Mouse (Mus musculus): ENCODE data around the gene Ifi35. TPM values are rescaled to one million over a fixed set of nuclear protein-coding genes. Genes with fewer than 3 reads are reported as not detected.

Gene Ifi35
- 100 to 1,000 TPM; 165 to 180 TPM for polyA plus RNA-seq (2017; shearing (Covaris generic))

GRCm38 (mm10) chr11:101448274-101448746 is at the start of gene Ifi35:
Gene Ifi35, plus strand, starts transcription at chr11:101448407.

GRCm38 (mm10) chr11:101417101-101417855 is 30.9 kb upstream of the Ifi35 start, which contains the start of gene Aarsd1:
Gene Aarsd1, minus strand, starts transcription at chr11:101417615.

GRCm38 (mm10) chr11:101424105-101424851 is 23.9 kb upstream of the Ifi35 start, which contains the start of gene Gm27029:
Gene Gm27029, minus strand, starts transcription at chr11:101424796.

GRCm38 (mm10) chr11:101424925-101425813 is 23.0 kb upstream of the Ifi35 start, which contains the start of the genes Rundc1 and Ptges3l:
Gene Rundc1, plus strand, starts transcription at chr11:101425085.
Gene Ptges3l, minus strand, starts transcription at chr11:101425333.

GRCm38 (mm10) chr11:101442127-101442693 is 6.0 kb upstream of the Ifi35 start, which contains the start of gene Rpl27:
Gene Rpl27, plus strand, starts transcription at chr11:101442298.

GRCm38 (mm10) chr11:101464211-101465100 is 16.2 kb downstream of the Ifi35 start, which contains the start of gene Rnd2:
Gene Rnd2, plus strand, starts transcription at chr11:101464999.

GRCm38 (mm10) chr11:101465869-101466551 is 17.8 kb downstream of the Ifi35 start, which contains the start of gene Vat1:
Gene Vat1, minus strand, starts transcription at chr11:101466230.

Other genes with a start within 250 kb of the Ifi35 start
- 10 to 100 TPM; 66.9 to 83.4 TPM for gene Ezh1, start 221.9 kb upstream of the Ifi35 start, polyA plus RNA-seq (2017; shearing (Covaris generic))
- 1 to 10 TPM in 1 of 2 experiments, not detected in 1; 1.3 TPM for gene Ramp2, start 202.4 kb upstream of the Ifi35 start, polyA plus RNA-seq (2017; shearing (Covaris generic))
- gene Vps25, start 194.7 kb upstream of the Ifi35 start, polyA plus RNA-seq (2017; shearing (Covaris generic)), result 100 to 1,000 TPM; 145 to 147 TPM
- gene Wnk4, start 187.8 kb upstream of the Ifi35 start, polyA plus RNA-seq (2017; shearing (Covaris generic)), result 1 to 10 TPM; 2.7 to 2.9 TPM
- 1 to 10 TPM in 1 of 2 experiments, under 1 TPM in 1; 0.90 to 1.2 TPM for gene Cntd1, start 169.4 kb upstream of the Ifi35 start, polyA plus RNA-seq (2017; shearing (Covaris generic))
- gene Coa3, start 169.3 kb upstream of the Ifi35 start, polyA plus RNA-seq (2017; shearing (Covaris generic)), result 100 to 1,000 TPM; 101 to 110 TPM
- gene Becn1, start 146.1 kb upstream of the Ifi35 start, polyA plus RNA-seq (2017; shearing (Covaris generic)), result 100 to 1,000 TPM; 184 to 206 TPM
- 100 to 1,000 TPM; 161 to 164 TPM for gene Psme3, start 132.2 kb upstream of the Ifi35 start, polyA plus RNA-seq (2017; shearing (Covaris generic))
- gene Aoc2, start 123.3 kb upstream of the Ifi35 start, polyA plus RNA-seq (2017; shearing (Covaris generic)), result 1 to 10 TPM; 3.5 to 4.0 TPM
- gene Aoc3, start 117.8 kb upstream of the Ifi35 start, polyA plus RNA-seq (2017; shearing (Covaris generic)), result under 1 TPM; 0.09 to 0.12 TPM
- not detected for gene G6pc, start 80.8 kb upstream of the Ifi35 start, polyA plus RNA-seq (2017; shearing (Covaris generic))
- gene Aarsd1, start 30.8 kb upstream of the Ifi35 start, polyA plus RNA-seq (2017; shearing (Covaris generic)), result 10 to 100 TPM; 30.6 to 35.3 TPM
- 1 to 10 TPM; 1.5 to 3.9 TPM for gene Gm27029, start 23.6 kb upstream of the Ifi35 start, polyA plus RNA-seq (2017; shearing (Covaris generic))
- 10 to 100 TPM; 28.1 to 38.0 TPM for gene Rundc1, start 23.3 kb upstream of the Ifi35 start, polyA plus RNA-seq (2017; shearing (Covaris generic))
- 1 to 10 TPM; 4.3 to 5.1 TPM for gene Ptges3l, start 23.1 kb upstream of the Ifi35 start, polyA plus RNA-seq (2017; shearing (Covaris generic))
- gene Rpl27, start 6.1 kb upstream of the Ifi35 start, polyA plus RNA-seq (2017; shearing (Covaris generic)), result 100 to 1,000 TPM; 267 to 297 TPM
- gene Rnd2, start 16.6 kb downstream of the Ifi35 start, polyA plus RNA-seq (2017; shearing (Covaris generic)), result 1 to 10 TPM in 1 of 2 experiments, under 1 TPM in 1; 0.30 to 3.6 TPM
- under 1 TPM; 0.70 to 0.72 TPM for gene Vat1, start 17.8 kb downstream of the Ifi35 start, polyA plus RNA-seq (2017; shearing (Covaris generic))
- gene Brca1, start 103.5 kb downstream of the Ifi35 start, polyA plus RNA-seq (2017; shearing (Covaris generic)), result 1 to 10 TPM; 1.5 to 3.2 TPM
- 100 to 1,000 TPM in 1 of 2 experiments, 10 to 100 TPM in 1; 96.3 to 115 TPM for gene Nbr1, start 103.7 kb downstream of the Ifi35 start, polyA plus RNA-seq (2017; shearing (Covaris generic))
- 10 to 100 TPM; 12.2 to 12.5 TPM for gene Tmem106a, start 133.8 kb downstream of the Ifi35 start, polyA plus RNA-seq (2017; shearing (Covaris generic))
- gene Gm11634, start 150.8 kb downstream of the Ifi35 start, polyA plus RNA-seq (2017; shearing (Covaris generic)), result 1 to 10 TPM in 1 of 2 experiments, under 1 TPM in 1; 0.29 to 1.6 TPM
- 10 to 100 TPM; 54.0 to 80.1 TPM for gene Rdm1, start 178.8 kb downstream of the Ifi35 start, polyA plus RNA-seq (2017; shearing (Covaris generic))
- 1 to 10 TPM; 2.0 to 8.3 TPM for gene Arl4d, start 217.1 kb downstream of the Ifi35 start, polyA plus RNA-seq (2017; shearing (Covaris generic))

Data from inflammation-experienced regulatory T-cells (primary cell).